Mouse (Mus musculus): ENCODE results near the gene Fibcd1.
A peak's percentile ranks its signal among the peaks of the same experiment; 100 is the strongest.

DNA sequence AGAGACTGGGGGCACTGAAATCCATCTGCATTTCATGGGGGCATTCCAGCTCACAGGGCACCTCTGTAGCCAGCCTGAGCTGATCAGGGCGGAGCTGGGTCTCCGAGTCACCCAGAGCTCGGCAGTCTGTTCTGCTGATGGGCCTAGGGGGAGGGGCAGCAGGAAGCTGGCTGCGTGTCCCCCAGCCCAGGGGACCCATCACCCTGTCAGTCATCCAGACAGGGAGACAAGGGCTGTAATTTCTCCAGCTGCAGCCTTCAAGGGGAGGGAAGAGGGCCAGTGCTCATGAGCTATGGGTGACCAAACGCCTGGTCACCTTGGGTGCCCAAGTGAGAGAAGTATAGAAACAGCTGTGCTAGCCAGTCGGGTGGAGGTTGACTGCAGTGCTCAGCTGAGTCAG is 8.8 kb downstream of the Fibcd1 start:
- TF ChIP-seq CEBPB (IDR thresholded peaks at IDR 0.05; ENCODE audit: insufficient read depth, poor library complexity, severe bottlenecking) (no peak), REST (IDR thresholded peaks at IDR 0.05; ENCODE audit: insufficient read depth, insufficient read length) (no peak), TCF12 (IDR thresholded peaks at IDR 0.05; ENCODE audit: insufficient read depth, poor library complexity, severe bottlenecking) (no peak), POLR2A (IDR thresholded peaks at IDR 0.05; ENCODE audit: insufficient read length, low read depth) (no peak), MYOD1 (IDR thresholded peaks at IDR 0.05; ENCODE audit: control insufficient read depth in 1 of 3, insufficient read length in 2 of 3, low read depth in 2 of 3) (peak in 1 of 3 experiments; percentile 20), MYOG (IDR thresholded peaks at IDR 0.05; ENCODE audit: control insufficient read depth in 1 of 3, insufficient read depth in 1 of 3, insufficient read length in 2 of 3, low read depth in 2 of 3) (no peak), MAX (IDR thresholded peaks at IDR 0.05; ENCODE audit: low read depth) (no peak), POLR2AphosphoS2 (IDR thresholded peaks at IDR 0.05; ENCODE audit: insufficient read length, low read depth) (no peak), SRF (IDR thresholded peaks at IDR 0.05; ENCODE audit: control insufficient read depth, insufficient read length, low read depth) (no peak), E2F4 (IDR thresholded peaks at IDR 0.05; ENCODE audit: insufficient read depth) (no peak), TCF3 (IDR thresholded peaks at IDR 0.05; ENCODE audit: insufficient read length, low read depth) (no peak)
